Mouse (Mus musculus): Measurements from ENCODE around the gene Itih5.

Itih5 gene

GRCm38 (mm10) chr2:10142472-10143454 is 10.6 kb upstream of the Itih5 start:
- no peaks in the 10 kb centered on the region for H3K36me3 ChIP-seq (ENCODE audit: control insufficient read depth, insufficient read depth, low read length, poor library complexity, severe bottlenecking)
- no peaks in the 10 kb centered on the region for H3K27me3 ChIP-seq (ENCODE audit: control insufficient read depth, insufficient read depth, low read length, poor library complexity, severe bottlenecking)
- DNase-seq (ENCODE audit: low read depth, low spot score): peak; percentile 93

GRCm38 (mm10) chr2:10145514-10145913 is 7.9 kb upstream of the Itih5 start:
- no peaks in the 10 kb centered on the region for H3K27me3 ChIP-seq (ENCODE audit: control insufficient read depth, insufficient read depth, low read length, poor library complexity, severe bottlenecking)
- peak; percentile 8 for DNase-seq (ENCODE audit: low read depth, low spot score)
- no peaks in the 10 kb centered on the region for H3K36me3 ChIP-seq (ENCODE audit: control insufficient read depth, insufficient read depth, low read length, poor library complexity, severe bottlenecking)

- no peak for DNase-seq (ENCODE audit: low read depth, low spot score)
- H3K36me3 ChIP-seq (ENCODE audit: control insufficient read depth, insufficient read depth, low read length, poor library complexity, severe bottlenecking): no peaks in the 10 kb centered on the region
- no peaks in the 10 kb centered on the region for H3K27me3 ChIP-seq (ENCODE audit: control insufficient read depth, insufficient read depth, low read length, poor library complexity, severe bottlenecking)
These were observed 6.2 kb upstream of the Itih5 start for GRCm38 (mm10) chr2:10147176-10147575.

DNA sequence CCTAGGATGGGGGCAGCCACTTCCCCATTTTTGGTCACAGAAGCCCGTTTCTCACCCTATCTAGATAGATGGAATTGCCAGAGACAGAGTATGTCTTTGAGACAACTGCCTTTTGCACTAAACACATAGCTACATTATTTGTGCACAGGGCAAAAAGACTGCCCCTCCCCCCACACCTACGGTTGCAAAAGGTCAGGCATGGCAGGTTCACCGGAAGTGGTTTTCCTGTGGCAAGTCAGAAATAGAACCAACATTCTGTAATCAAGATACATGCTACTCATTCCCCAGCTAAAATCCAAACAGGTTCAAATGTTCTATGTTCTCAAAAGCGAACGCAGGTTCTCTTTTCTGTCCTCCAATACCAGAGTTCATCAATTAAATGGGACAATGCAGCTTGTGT is 781 bp upstream of the Itih5 start:
- DNase-seq (ENCODE audit: low read depth, low spot score): peak; percentile 56

DNA sequence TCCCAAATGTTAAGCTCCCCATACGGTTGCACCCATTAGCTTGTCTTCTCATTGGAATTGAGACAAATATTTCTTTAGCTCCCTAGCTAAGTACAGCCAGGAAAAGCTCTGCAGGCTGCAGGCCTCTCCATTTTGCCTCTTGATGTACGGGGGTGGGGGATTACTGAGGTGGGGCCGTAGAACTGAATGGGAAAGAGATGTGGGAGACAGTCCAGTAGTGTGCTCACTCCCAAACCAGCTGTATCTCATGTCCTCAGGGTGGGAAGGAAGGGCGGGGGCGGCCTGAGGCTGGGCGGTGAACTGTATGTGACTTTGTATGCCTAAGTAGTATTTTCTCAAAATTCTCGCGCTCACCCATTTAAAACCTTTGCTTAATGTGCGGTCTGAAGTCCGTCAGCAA is 3.8 kb downstream of the Itih5 start:
- Histone ChIP-seq H3K27me3 (ENCODE audit: control insufficient read depth, insufficient read depth, low read length, poor library complexity, severe bottlenecking) (no peaks in the 10 kb centered on the region), H3K36me3 (ENCODE audit: control insufficient read depth, insufficient read depth, low read length, poor library complexity, severe bottlenecking) (no peaks in the 10 kb centered on the region)
- DNase-seq (ENCODE audit: low read depth, low spot score): no peak

More for the DNA sequence above, 781 bp upstream of the Itih5 start:
- Histone ChIP-seq H3K36me3 (ENCODE audit: control insufficient read depth, insufficient read depth, low read length, poor library complexity, severe bottlenecking) (no peaks in the 10 kb centered on the region), H3K27me3 (ENCODE audit: control insufficient read depth, insufficient read depth, low read length, poor library complexity, severe bottlenecking) (no peaks in the 10 kb centered on the region)

DNA sequence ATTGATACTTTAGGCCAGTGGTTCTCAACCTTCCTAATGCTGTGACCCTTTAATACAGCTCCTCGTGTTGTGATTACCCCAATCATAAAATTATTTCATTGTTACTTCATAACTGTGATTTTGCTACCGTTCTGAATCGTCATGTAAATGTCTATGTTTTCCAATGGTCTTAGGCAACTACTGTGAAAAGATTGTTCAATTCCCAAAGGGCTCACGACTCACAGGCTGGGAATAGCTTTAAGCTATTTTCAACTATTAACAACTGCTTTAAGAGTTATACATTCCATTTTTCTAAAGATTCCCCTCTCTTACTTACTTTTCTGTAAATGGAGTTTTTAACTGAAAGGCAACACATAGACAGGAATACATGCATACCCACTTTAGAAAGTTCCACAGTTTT is 8.6 kb downstream of the Itih5 start:
- H3K36me3 ChIP-seq (ENCODE audit: control insufficient read depth, insufficient read depth, low read length, poor library complexity, severe bottlenecking): no peaks in the 10 kb centered on the region
- no peak for DNase-seq (ENCODE audit: low read depth, low spot score)
- no peaks in the 10 kb centered on the region for H3K27me3 ChIP-seq (ENCODE audit: control insufficient read depth, insufficient read depth, low read length, poor library complexity, severe bottlenecking)

DNA sequence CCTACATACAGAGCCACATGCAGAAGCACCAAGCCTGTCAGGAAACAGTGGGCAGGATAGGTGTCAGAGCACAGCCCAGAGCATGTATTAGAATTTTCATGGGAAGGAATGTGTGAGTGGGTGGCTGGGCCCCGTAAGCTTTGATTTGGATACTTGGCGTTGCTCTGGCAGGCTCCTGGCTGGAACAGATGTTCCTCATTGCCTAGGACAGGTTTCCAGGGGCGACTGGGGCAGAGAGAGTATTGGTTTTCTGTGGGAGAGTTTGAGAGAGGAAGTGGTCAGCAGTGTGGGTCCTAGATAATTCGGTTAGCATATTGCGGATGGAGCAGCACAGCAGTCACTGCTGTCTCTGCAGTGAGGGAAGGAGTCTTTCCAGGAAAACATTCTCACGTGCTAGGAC is 13.3 kb downstream of the Itih5 start:
- Histone ChIP-seq H3K27me3 (ENCODE audit: control insufficient read depth, insufficient read depth, low read length, poor library complexity, severe bottlenecking) (no peaks in the 10 kb centered on the region), H3K36me3 (ENCODE audit: control insufficient read depth, insufficient read depth, low read length, poor library complexity, severe bottlenecking) (no peaks in the 10 kb centered on the region)
- no peak for DNase-seq (ENCODE audit: low read depth, low spot score)

- no peaks in the 10 kb centered on the region for H3K36me3 ChIP-seq (ENCODE audit: control insufficient read depth, insufficient read depth, low read length, poor library complexity, severe bottlenecking)
- H3K27me3 ChIP-seq (ENCODE audit: control insufficient read depth, insufficient read depth, low read length, poor library complexity, severe bottlenecking): no peaks in the 10 kb centered on the region
- no peak for DNase-seq (ENCODE audit: low read depth, low spot score)
These were observed 13.9 kb downstream of the Itih5 start for GRCm38 (mm10) chr2:10167283-10167682.

DNA sequence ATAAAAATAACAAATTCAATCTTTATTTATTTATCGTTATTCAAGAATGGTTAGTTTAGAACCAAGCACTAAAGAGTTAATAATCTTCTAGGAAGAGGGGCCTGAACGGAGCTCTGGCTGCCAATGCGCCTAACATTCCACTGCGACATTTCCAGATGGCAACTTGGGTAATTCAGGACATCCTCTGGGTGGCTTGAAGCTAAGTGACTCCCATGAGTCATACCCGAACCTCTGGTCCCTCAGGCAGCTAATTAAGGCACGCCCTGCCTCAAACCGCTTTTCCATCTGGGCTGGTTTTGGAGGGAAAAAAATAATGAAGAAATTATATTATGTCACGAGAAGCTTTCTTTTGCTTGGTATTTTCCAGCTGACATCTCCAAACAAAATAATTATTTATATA is 14.6 kb downstream of the Itih5 start:
- H3K27me3 ChIP-seq (ENCODE audit: control insufficient read depth, insufficient read depth, low read length, poor library complexity, severe bottlenecking): no peaks in the 10 kb centered on the region
- DNase-seq (ENCODE audit: low read depth, low spot score): no peak
- H3K36me3 ChIP-seq (ENCODE audit: control insufficient read depth, insufficient read depth, low read length, poor library complexity, severe bottlenecking): no peaks in the 10 kb centered on the region

DNA sequence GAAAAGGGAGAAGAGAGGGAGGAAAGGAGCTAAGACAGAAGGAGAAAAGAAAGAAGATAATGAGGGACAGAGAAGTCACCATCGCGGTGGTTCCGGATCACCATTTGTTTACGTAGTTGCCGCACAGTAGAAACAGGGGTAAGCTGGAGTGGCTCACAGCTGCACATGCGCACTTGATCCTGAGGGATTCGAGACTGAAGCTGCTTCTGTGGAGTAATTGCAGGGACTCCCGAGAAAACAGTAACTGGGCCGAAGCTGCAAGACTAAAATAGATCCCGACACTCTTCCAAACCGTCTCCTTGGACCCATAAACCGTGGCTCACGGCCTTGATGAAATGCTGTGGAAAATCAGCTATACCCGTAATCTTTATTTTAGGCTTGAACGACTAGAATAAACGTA is 16.6 kb downstream of the Itih5 start:
- DNase-seq (ENCODE audit: low read depth, low spot score): no peak
- H3K27me3 ChIP-seq (ENCODE audit: control insufficient read depth, insufficient read depth, low read length, poor library complexity, severe bottlenecking): no peaks in the 10 kb centered on the region
- H3K36me3 ChIP-seq (ENCODE audit: control insufficient read depth, insufficient read depth, low read length, poor library complexity, severe bottlenecking): no peaks in the 10 kb centered on the region

DNA sequence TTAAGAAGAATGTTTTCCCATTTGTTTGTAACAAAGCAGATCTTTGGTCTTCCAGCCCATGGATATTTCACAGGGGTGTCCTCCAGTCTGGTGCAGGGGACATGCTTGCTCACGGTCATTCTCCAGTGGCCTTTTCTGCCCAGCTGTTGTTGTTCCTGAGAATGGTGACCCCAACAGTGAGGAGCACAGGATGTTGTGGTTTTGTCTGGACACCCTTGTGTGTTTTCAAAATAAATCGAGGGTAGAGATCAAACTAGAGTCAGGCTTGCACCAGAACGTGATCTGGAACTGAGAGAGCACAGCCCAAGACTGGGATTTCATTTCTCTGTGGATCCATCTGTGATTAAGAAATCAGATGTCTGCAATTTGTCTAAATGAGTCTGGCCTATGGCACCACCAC is 40.2 kb downstream of the Itih5 start:
- Histone ChIP-seq H3K36me3 (ENCODE audit: control insufficient read depth, insufficient read depth, low read length, poor library complexity, severe bottlenecking) (no peaks in the 10 kb centered on the region), H3K27me3 (ENCODE audit: control insufficient read depth, insufficient read depth, low read length, poor library complexity, severe bottlenecking) (no peaks in the 10 kb centered on the region)
- DNase-seq (ENCODE audit: low read depth, low spot score): no peak

DNA sequence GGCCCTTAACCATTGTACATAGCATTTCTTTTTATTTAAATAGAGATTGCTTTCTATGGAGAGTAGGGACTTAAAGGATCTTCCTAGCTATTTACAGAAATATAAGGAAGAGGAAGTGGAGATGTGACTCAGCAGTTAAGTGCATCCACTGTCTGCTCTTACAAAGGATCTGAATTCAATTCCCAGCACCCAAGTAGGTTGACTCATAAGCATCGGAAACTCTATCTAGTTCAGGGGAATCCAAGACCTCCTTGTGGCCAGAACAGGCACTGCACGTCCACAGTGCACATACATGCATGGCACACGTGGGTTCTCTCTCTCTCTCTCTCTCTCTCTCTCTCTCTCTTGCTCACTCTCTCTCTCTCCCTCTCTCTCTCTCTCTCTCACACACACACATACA is 41.8 kb downstream of the Itih5 start:
- peak; percentile 3 for DNase-seq (ENCODE audit: low read depth, low spot score)
- Histone ChIP-seq H3K27me3 (ENCODE audit: control insufficient read depth, insufficient read depth, low read length, poor library complexity, severe bottlenecking) (no peaks in the 10 kb centered on the region), H3K36me3 (ENCODE audit: control insufficient read depth, insufficient read depth, low read length, poor library complexity, severe bottlenecking) (no peaks in the 10 kb centered on the region)

GRCm38 (mm10) chr2:10199326-10199725 is 46.0 kb downstream of the Itih5 start:
- no peak for DNase-seq (ENCODE audit: low read depth, low spot score)
- Histone ChIP-seq H3K27me3 (ENCODE audit: control insufficient read depth, insufficient read depth, low read length, poor library complexity, severe bottlenecking) (no peaks in the 10 kb centered on the region), H3K36me3 (ENCODE audit: control insufficient read depth, insufficient read depth, low read length, poor library complexity, severe bottlenecking) (no peaks in the 10 kb centered on the region)

DNA sequence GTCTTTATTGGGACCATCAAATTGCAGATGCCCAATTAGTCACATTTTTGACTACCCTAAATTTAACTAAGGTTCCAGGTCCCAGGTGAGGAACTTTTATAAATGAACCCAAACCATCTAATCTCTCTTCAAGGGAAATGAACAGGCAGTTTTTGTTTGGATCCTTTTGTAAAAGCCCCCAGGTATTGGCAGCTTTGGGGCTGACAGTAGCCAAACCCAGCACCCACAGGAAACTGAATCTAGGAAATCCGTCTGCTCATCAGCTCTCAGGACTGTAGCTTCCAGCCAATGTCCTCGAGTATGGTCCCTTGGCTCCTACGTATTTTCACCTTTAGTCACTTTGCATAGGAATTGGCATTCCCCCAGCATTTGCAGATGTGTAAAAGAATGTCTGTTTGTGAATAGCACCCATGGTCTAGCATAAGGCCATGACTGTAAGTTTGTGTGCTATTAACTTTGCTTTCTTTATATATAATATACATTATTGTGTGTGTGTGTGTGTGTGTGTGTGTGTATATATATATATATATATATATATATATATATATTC is 47.4 kb downstream of the Itih5 start:
- DNase-seq (ENCODE audit: low read depth, low spot score): no peak
- H3K27me3 ChIP-seq (ENCODE audit: control insufficient read depth, insufficient read depth, low read length, poor library complexity, severe bottlenecking): no peaks in the 10 kb centered on the region
- no peaks in the 10 kb centered on the region for H3K36me3 ChIP-seq (ENCODE audit: control insufficient read depth, insufficient read depth, low read length, poor library complexity, severe bottlenecking)

GRCm38 (mm10) chr2:10204301-10204700 is 50.9 kb downstream of the Itih5 start:
- no peak for DNase-seq (ENCODE audit: low read depth, low spot score)
- H3K27me3 ChIP-seq (ENCODE audit: control insufficient read depth, insufficient read depth, low read length, poor library complexity, severe bottlenecking): no peaks in the 10 kb centered on the region
- no peaks in the 10 kb centered on the region for H3K36me3 ChIP-seq (ENCODE audit: control insufficient read depth, insufficient read depth, low read length, poor library complexity, severe bottlenecking)

Measured in splenic B cell, adult 2 months (primary cell).